Mouse (Mus musculus) heart, adult 18-20 months (tissue): ENCODE results near the gene Atxn7l3b. TPM values are rescaled to one million over a fixed set of nuclear protein-coding genes. Genes with fewer than 3 reads are reported as not detected.

ENCODE experiments used
- DNase-seq, 2 experiments: peaks; one replicate each; pipeline ENCODE4 v3.0.0; 2021 to 2022; ENCODE audit warnings: mixed read lengths in 1 of 2
- total RNA-seq, 2 experiments: library from RNA; stranded (reverse); gene quantifications; 2 replicates each; pipeline ENCODE4 v1.2.3; 2021

Atxn7l3b gene
- total RNA-seq, 2 experiments from 2014 or later = 23.3 to 25.2 TPM

DNA sequence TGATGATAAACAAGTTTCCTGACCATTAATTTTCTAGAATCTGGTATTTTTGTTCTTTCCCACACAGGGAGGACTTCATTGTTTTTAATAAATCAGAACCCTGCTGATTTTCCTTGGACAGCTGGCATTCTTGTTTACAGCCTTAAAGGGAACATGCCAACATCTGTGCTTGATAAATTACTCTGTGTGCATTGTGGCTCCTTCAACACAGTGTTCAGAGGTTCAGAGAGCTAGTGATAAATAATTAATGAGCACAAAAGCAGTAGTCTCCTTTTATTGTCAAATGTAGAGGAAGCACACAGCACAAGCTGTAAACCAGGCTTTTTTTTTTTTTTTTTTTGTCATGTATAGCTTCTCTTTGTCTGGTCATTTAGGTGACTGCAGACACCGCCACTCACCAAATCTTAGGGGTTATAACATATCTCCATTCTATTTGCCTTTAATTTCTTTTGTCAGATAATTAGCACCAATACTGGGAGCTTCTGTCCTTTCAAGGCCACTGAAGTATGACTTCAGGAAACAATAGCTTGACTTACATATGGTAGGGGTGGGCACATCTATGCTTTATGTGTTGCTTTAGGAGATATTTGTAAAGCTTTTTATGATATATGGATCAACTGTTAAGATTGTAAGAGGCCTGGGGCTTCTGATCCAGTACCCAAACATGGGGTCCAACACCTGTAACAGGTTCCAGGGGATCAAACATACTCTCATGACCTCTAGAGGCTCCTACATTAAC lies 52.0 kb downstream of the Atxn7l3b start:
- DNase-seq = no peak
